Mouse (Mus musculus): ENCODE data around the gene Med25. TPM values are rescaled to one million over a fixed set of nuclear protein-coding genes. Genes with fewer than 3 reads are reported as not detected.

The Med25 gene
- polyA plus RNA-seq, 1 experiment from 2014 or later, result 75.4 TPM

DNA sequence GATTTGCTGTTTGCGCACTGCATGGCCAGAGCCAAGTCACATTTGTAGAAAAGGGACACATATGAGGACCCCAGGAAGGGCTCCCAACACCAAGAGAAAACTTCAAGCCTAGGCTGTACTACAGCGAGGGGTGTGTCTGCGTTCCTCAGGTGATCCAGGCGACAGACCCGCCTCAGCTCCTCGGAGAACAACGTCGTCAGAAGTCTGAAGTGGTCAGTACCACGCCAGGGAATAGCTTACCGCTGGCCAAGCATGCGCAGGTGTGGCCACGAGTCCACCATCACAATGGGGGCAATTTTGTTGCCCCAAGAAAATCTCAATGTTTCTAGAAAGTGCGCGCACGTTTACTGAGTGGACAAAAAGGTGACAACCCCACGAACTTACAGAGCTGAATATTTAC, 24.0 kb downstream of the Med25 start:
- Histone ChIP-seq H3K27ac (ENCODE audit: low read depth, low read length) (peak overlapping the region; percentile 100), H3K9ac (ENCODE audit: low read length) (peak overlapping the region; percentile 99), H3K27me3 (ENCODE audit: control insufficient read depth, insufficient read depth, low read length) (no peaks in the 10 kb centered on the region), H3K4me2 (peak overlapping the region; percentile 92), H3K36me3 (ENCODE audit: control insufficient read depth, insufficient read depth, low read length) (peaks cover 17% of the 10 kb centered on the region), H3K4me3 (ENCODE audit: low read depth, low read length) (peak overlapping the region; percentile 97), H3K9me3 (ENCODE audit: control insufficient read depth, low read length) (no peaks in the 10 kb centered on the region), H3K4me1 (ENCODE audit: control insufficient read depth, insufficient read depth, low read length) (peaks cover 28% of the 10 kb centered on the region)
- DNase-seq (ENCODE audit: low spot score, missing footprints) (peak; percentile 88), ATAC-seq (ENCODE audit: low FRiP score) (no peak)
- WGBS, result 5% methylated on average over 16 of the region's 16 CpGs

GRCm38 (mm10) chr7:44867802-44868201, 24.7 kb downstream of the Med25 start:
- Histone ChIP-seq H3K9ac (ENCODE audit: low read length) (peak overlapping the region; percentile 99), H3K9me3 (ENCODE audit: control insufficient read depth, low read length) (no peaks in the 10 kb centered on the region), H3K4me2 (peak overlapping the region; percentile 92), H3K27ac (ENCODE audit: low read depth, low read length) (no peak overlapping the region), H3K4me1 (ENCODE audit: control insufficient read depth, insufficient read depth, low read length) (peaks cover 28% of the 10 kb centered on the region), H3K4me3 (ENCODE audit: low read depth, low read length) (peak overlapping the region; percentile 97), H3K36me3 (ENCODE audit: control insufficient read depth, insufficient read depth, low read length) (peaks cover 24% of the 10 kb centered on the region), H3K27me3 (ENCODE audit: control insufficient read depth, insufficient read depth, low read length) (no peaks in the 10 kb centered on the region)
- peak; percentile 85 for DNase-seq (ENCODE audit: low spot score, missing footprints)
- ATAC-seq (ENCODE audit: low FRiP score), result no peak
- 56% methylated on average over 9 of the region's 9 CpGs for WGBS

DNA sequence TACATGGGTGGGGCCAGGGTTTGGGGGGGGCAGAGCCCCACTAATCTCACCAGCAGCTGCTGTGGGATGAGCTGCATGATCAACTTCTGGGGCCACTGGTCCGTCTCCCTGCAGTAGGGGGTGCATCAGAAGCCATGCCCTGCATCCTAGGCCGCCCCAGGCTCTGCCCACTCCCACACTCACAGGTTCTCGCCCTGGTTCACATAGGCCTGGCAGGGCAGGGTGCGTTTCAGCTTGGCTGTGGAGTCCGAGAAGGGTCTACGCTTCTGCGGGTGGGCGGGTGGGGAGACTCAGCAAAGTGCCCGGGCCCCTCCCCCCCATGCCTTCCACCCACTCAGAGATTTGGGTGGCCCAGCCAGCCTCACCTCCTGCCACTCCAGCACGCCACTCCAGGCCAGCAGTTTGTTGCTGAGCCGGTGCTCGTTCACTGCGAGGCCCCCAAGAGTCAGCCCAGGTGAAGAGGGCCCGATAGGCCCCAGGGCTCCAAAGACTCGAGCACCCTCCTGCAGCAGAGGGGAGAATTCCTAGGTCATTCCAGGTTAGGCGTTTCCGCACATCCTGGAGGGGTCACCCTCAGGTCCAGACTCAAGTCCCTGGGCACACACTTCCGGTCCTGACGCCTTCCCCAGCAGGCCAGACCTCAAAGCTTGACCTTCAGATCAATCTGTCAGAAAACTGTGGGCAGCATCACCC, 25.4 kb downstream of the Med25 start:
- no peak for ATAC-seq (ENCODE audit: low FRiP score)
- WGBS, result 73% methylated on average over 18 of the region's 19 CpGs
- no peak overlapping the region for H3K27ac ChIP-seq (ENCODE audit: low read depth, low read length)
- no peak overlapping the region for H3K9ac ChIP-seq (ENCODE audit: low read length)
- H3K4me1 ChIP-seq (ENCODE audit: control insufficient read depth, insufficient read depth, low read length), result peaks cover 28% of the 10 kb centered on the region
- H3K9me3 ChIP-seq (ENCODE audit: control insufficient read depth, low read length), result no peaks in the 10 kb centered on the region
- H3K36me3 ChIP-seq (ENCODE audit: control insufficient read depth, insufficient read depth, low read length), result peaks cover 26% of the 10 kb centered on the region
- peak overlapping the region; percentile 92 for H3K4me2 ChIP-seq
- H3K4me3 ChIP-seq (ENCODE audit: low read depth, low read length), result peak overlapping the region; percentile 97
- no peak for DNase-seq (ENCODE audit: low spot score, missing footprints)
- no peaks in the 10 kb centered on the region for H3K27me3 ChIP-seq (ENCODE audit: control insufficient read depth, insufficient read depth, low read length)

DNA sequence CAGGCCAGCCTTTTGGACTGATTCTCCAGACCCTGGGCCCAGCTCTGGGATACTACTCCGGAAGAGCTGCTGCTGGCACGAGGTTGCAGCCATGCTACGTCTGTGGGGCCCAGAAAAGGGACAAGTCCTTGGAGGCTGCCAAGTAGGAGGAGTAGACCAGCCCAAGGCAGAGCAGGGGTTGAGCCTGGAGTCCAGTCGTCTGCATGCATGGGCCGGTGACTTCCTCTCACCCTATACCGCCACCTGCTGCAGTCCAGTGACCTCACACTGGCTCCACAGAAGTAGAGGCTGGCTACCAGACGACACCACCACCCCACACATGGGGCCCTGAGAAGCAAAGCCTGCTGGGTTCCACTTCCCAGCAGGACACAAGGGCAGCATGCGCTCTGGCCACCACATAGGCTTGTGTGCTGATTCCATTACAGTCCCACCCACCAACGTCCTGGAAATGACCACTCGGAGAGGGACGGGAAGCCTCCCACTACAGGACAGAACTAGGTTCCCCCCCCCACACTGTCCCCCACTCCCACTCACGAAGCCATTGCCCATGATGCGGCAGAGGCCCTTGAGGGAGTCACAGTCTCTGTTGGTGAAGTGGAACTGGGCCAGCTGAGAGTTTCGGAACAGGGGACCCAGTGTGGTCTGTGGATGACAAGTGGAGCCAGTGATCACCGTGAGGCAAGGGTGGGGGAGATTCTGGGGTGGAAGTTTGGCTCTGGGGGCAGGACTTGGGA, 26.1 kb downstream of the Med25 start:
- Histone ChIP-seq H3K9ac (ENCODE audit: low read length) (no peak overlapping the region), H3K9me3 (ENCODE audit: control insufficient read depth, low read length) (no peaks in the 10 kb centered on the region), H3K4me2 (no peak overlapping the region), H3K4me3 (ENCODE audit: low read depth, low read length) (no peak overlapping the region), H3K27me3 (ENCODE audit: control insufficient read depth, insufficient read depth, low read length) (no peaks in the 10 kb centered on the region), H3K36me3 (ENCODE audit: control insufficient read depth, insufficient read depth, low read length) (peaks cover 26% of the 10 kb centered on the region), H3K27ac (ENCODE audit: low read depth, low read length) (no peak overlapping the region), H3K4me1 (ENCODE audit: control insufficient read depth, insufficient read depth, low read length) (peaks cover 28% of the 10 kb centered on the region)
- WGBS, result 75% methylated on average over 15 of the region's 15 CpGs
- peak; percentile 78 for DNase-seq (ENCODE audit: low spot score, missing footprints)
- no peak for ATAC-seq (ENCODE audit: low FRiP score)

DNA sequence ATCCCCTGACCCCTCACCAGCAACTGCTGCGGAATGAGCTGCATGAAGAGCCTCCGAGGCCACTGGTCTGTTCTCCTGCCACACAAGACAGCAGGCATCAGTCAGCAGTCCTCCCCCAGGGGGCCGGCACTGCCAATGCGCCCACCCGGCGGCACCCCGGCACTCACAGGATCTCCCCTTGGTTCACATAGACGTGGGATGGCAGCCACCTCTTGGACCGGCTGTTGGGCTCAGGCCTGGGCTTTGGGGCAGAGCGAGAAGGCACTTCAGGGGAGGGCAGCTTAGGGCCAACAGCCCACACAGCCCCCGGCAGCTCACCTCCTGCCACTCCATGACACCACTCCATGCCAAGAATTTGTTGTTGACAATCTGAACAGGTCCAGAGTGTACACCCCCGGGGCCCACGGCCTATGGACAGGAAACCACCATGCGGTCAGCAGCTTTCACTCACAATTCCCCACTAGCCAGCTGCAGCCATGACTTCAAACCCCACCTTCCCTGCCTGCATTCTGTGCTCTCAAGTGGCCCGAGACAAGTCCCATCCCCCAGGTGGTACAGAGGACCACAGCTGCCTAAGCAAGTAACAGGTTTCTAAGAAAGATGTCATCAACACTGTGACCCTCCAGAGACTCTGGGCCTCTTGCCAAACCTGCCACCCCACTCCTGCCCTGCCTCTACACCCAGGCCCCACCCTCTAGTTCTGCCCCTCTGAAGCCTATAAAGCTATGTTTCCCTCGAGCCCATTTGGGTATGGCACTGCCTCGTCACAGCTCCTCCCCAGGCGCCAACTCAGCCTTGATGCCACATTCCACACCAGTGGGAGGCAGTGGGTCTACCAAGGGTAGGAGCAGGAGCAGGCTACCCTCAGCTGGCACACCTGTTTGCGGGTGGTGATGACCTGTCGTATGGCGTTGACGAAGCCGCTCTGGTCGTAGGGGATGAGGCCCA, 27.6 kb downstream of the Med25 start:
- no peak overlapping the region for H3K27ac ChIP-seq (ENCODE audit: low read depth, low read length)
- DNase-seq (ENCODE audit: low spot score, missing footprints), result peak; percentile 83
- 88% methylated on average over 24 of the region's 24 CpGs for whole genome bisulfite sequencing
- H3K4me2 ChIP-seq, result no peak overlapping the region
- no peaks in the 10 kb centered on the region for H3K27me3 ChIP-seq (ENCODE audit: control insufficient read depth, insufficient read depth, low read length)
- peaks cover 24% of the 10 kb centered on the region for H3K4me1 ChIP-seq (ENCODE audit: control insufficient read depth, insufficient read depth, low read length)
- H3K9me3 ChIP-seq (ENCODE audit: control insufficient read depth, low read length), result no peaks in the 10 kb centered on the region
- no peak overlapping the region for H3K4me3 ChIP-seq (ENCODE audit: low read depth, low read length)
- no peak for ATAC-seq (ENCODE audit: low FRiP score)
- no peak overlapping the region for H3K9ac ChIP-seq (ENCODE audit: low read length)
- H3K36me3 ChIP-seq (ENCODE audit: control insufficient read depth, insufficient read depth, low read length), result peaks cover 26% of the 10 kb centered on the region

GRCm38 (mm10) chr7:44863982-44864494, 28.5 kb downstream of the Med25 start:
- Histone ChIP-seq H3K36me3 (ENCODE audit: control insufficient read depth, insufficient read depth, low read length) (peaks cover 26% of the 10 kb centered on the region), H3K27ac (ENCODE audit: low read depth, low read length) (no peak overlapping the region), H3K4me2 (no peak overlapping the region), H3K9me3 (ENCODE audit: control insufficient read depth, low read length) (no peaks in the 10 kb centered on the region), H3K9ac (ENCODE audit: low read length) (no peak overlapping the region), H3K27me3 (ENCODE audit: control insufficient read depth, insufficient read depth, low read length) (no peaks in the 10 kb centered on the region), H3K4me3 (ENCODE audit: low read depth, low read length) (no peak overlapping the region), H3K4me1 (ENCODE audit: control insufficient read depth, insufficient read depth, low read length) (peaks cover 24% of the 10 kb centered on the region)
- DNase-seq (ENCODE audit: low spot score, missing footprints) (peak; percentile 84), ATAC-seq (ENCODE audit: low FRiP score) (no peak)
- 94% methylated on average over 11 of the region's 11 CpGs for WGBS

DNA sequence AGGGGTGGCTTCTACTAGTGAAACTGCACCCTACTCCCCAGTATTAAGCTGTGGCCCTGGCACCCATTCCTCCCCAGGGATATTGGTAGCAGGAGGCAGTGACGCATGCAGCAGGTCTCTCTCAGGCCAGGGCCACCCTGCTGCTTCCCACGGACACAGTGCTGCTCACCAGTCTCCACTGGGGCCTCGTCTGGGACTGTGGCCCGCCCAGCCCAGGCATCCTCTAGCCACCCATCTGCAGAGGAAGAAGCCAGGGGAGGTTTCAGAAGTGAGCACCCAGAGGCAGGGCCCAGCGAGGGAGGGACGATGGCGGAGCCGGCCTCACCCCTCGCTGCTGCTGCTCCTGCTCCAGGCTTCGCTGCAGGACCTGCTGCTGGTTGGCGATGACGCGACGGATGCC, 29.3 kb downstream of the Med25 start:
- Histone ChIP-seq H3K4me3 (ENCODE audit: low read depth, low read length) (no peak overlapping the region), H3K27me3 (ENCODE audit: control insufficient read depth, insufficient read depth, low read length) (no peaks in the 10 kb centered on the region), H3K4me1 (ENCODE audit: control insufficient read depth, insufficient read depth, low read length) (peaks cover 25% of the 10 kb centered on the region), H3K4me2 (no peak overlapping the region), H3K27ac (ENCODE audit: low read depth, low read length) (no peak overlapping the region), H3K9me3 (ENCODE audit: control insufficient read depth, low read length) (no peaks in the 10 kb centered on the region), H3K36me3 (ENCODE audit: control insufficient read depth, insufficient read depth, low read length) (peaks cover 26% of the 10 kb centered on the region), H3K9ac (ENCODE audit: low read length) (no peak overlapping the region)
- 90% methylated on average over 14 of the region's 14 CpGs for WGBS
- DNase-seq (ENCODE audit: low spot score, missing footprints) (peak; percentile 80), ATAC-seq (ENCODE audit: low FRiP score) (no peak)

GRCm38 (mm10) chr7:44862434-44862833, 30.1 kb downstream of the Med25 start:
- Histone ChIP-seq H3K4me2 (no peak overlapping the region), H3K4me1 (ENCODE audit: control insufficient read depth, insufficient read depth, low read length) (peaks cover 24% of the 10 kb centered on the region), H3K27me3 (ENCODE audit: control insufficient read depth, insufficient read depth, low read length) (no peaks in the 10 kb centered on the region), H3K4me3 (ENCODE audit: low read depth, low read length) (no peak overlapping the region), H3K27ac (ENCODE audit: low read depth, low read length) (no peak overlapping the region), H3K36me3 (ENCODE audit: control insufficient read depth, insufficient read depth, low read length) (peaks cover 26% of the 10 kb centered on the region), H3K9me3 (ENCODE audit: control insufficient read depth, low read length) (no peaks in the 10 kb centered on the region), H3K9ac (ENCODE audit: low read length) (no peak overlapping the region)
- WGBS, result 93% methylated on average over 8 of the region's 8 CpGs
- ATAC-seq (ENCODE audit: low FRiP score) (no peak), DNase-seq (ENCODE audit: low spot score, missing footprints) (peak; percentile 85)

All from midbrain, embryonic 11.5 days (tissue).